Mouse (Mus musculus) adrenal gland, postnatal 36 days (tissue): ENCODE measurements around the gene Slc44a3. TPM values are rescaled to one million over a fixed set of nuclear protein-coding genes. Genes with fewer than 3 reads are reported as not detected.

Experiments used
- DNase-seq, 2 experiments: peaks; one replicate each; pipeline ENCODE4 v3.0.0; 2021; ENCODE audit warnings: mixed read lengths in 1 of 2
- total RNA-seq, 2 experiments: library from RNA; stranded (reverse); gene quantifications; 2 replicates each; pipeline ENCODE4 v1.2.3; 2021

The Slc44a3 gene
- total RNA-seq, 2 experiments from 2014 or later: 18.4 to 26.2 TPM

GRCm38 (mm10) chr3:121500734-121501133 is 31.5 kb downstream of the Slc44a3 start:
- no peak for DNase-seq

GRCm38 (mm10) chr3:121500225-121500624 is 32.0 kb downstream of the Slc44a3 start:
- peak; percentile 88 to 91 for DNase-seq

- peak; percentile 31 to 41 for DNase-seq
Observed at GRCm38 (mm10) chr3:121493997-121494421, 38.2 kb downstream of the Slc44a3 start.

DNA sequence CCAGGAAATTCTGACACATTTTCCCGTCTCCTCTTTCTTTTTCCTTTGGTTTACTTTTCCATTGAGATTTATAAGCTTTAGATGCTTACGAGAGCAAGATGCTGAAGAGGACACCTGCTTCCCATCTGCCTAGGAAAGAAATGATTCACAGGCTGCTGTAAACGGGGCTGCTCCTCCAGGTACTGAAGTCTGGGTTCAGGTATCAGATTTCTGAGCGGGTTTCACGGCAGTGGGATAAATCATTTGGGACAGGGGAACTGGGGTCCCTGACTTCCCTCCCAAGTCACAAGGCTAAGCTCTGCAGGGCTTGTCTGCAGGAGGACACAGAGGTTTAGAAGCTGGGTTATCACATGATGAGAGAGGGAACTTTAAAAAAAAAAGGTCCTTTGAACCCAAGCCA is 40.2 kb downstream of the Slc44a3 start:
- DNase-seq: no peak

- peak; percentile 61 to 70 for DNase-seq
Observed at GRCm38 (mm10) chr3:121490941-121491340, 41.3 kb downstream of the Slc44a3 start.

DNA sequence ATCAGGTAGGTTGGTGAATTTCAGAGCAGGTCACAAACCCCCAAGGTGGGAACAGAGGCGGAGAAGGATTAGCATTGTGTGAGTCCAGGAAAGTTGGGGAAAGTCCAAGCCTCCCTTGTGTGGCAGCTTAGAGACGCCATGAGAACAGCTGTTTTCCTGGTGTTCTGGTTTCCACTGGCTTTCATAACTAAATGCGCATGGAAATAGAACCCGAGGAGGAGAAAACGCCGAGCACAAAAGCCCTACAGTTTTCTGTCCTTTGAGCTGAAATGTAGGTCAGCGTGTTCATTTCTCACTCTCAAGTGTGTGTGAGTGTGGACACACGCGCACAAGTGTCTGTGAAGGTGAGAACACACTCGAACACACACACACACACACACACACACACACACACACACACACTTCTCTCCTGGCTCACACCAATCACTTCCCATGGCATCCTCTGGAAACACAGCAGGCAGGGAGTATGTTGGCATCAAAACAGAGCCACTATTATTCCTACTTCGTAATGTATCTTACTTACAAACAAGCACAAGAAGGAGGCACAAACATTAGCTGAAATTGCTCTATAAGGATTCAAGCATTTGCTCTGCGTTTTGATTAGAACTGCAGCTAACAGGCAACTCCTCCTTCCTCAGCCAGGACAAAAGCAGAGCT is 42.6 kb downstream of the Slc44a3 start:
- no peak for DNase-seq

GRCm38 (mm10) chr3:121485201-121485600 is 47.0 kb downstream of the Slc44a3 start:
- no peak for DNase-seq

- DNase-seq: no peak
Observed at GRCm38 (mm10) chr3:121483266-121484161, 48.7 kb downstream of the Slc44a3 start.

GRCm38 (mm10) chr3:121481564-121481963 is 50.6 kb downstream of the Slc44a3 start:
- no peak for DNase-seq

- DNase-seq: no peak
Observed at GRCm38 (mm10) chr3:121480961-121481436, 51.2 kb downstream of the Slc44a3 start.

- DNase-seq: no peak
Observed at GRCm38 (mm10) chr3:121480030-121480960, 51.9 kb downstream of the Slc44a3 start.

DNA sequence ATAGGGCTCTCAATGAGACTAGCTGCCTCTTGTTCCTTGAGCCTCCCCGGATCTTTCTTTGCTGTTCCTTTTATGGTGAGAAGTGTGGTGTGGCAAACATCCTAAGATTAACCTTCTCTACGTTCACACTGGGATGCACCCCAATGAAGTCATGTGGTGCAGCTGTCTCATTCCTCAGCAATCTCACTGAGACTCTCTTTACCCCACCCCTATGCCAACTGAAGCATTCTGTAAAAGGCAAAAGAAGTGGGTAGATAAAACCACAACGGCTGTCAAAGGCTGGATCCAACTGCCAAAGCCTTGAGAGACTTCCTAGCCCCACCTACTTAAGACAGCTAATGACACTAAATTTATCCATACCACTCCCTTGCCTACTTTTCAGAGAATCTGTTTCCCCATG is 57.5 kb downstream of the Slc44a3 start:
- DNase-seq: no peak

DNA sequence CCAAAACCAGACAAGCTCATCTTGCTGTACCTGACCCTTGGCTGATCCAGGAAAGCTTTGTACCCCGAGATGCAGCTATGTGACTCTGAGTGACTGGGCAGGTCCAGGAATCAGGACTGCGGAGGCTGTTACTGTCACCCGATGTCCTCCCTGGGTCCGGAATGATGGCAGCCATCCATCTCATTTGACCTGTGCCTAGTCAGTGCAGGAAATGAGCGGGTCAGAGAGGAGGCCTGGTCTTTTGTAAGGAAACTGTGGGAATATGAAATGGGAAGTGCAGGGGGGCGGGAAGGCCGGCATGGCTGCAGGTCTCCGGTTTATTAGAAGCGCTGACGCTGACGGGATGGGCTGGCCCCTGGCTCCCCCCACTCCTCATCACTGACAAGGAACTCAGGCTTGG is 60.5 kb downstream of the Slc44a3 start:
- DNase-seq: peak; percentile 25 to 31

DNA sequence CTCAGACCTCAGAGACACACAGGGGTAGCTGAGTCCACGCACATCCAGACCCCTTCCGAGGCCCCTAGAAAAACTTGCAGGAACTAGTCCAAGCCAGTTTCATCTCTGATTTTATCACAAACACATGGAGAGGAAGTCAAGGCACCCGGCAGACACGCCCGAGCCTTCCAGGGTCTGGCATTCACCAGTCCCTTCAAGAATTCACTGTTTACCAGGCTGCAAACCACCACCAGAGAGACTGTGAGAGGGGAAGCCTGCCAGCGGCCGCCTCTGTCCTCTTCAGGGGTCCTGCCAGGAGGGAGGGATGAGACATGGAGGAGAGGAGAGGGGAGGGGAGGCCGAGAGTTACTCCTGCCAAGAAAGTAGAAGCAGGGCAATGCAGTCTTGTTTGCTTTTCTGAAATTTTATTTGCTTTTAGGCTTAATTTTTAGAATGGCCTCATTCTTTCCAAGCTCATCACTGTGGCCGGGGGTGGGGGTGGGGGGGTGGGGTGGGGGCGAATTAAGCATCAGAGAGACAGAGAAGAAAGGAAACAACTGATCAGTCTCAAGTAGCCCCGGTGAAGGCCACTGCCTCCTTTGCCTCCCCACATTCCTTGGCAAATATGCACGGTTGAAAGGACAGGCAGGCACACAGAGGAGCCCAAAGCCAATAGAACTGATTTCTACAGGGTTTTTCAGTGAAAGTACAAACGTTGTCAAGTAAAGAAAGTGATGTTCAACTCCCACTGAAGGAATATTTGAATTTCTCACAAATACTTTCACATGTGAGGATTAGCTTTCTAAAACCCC is 62.8 kb downstream of the Slc44a3 start:
- peak in 1 of 2 experiments; percentile 22 for DNase-seq

- DNase-seq: no peak
Observed at GRCm38 (mm10) chr3:121468136-121468535, 64.1 kb downstream of the Slc44a3 start.

GRCm38 (mm10) chr3:121467094-121467552 is 65.1 kb downstream of the Slc44a3 start:
- DNase-seq: no peak

DNA sequence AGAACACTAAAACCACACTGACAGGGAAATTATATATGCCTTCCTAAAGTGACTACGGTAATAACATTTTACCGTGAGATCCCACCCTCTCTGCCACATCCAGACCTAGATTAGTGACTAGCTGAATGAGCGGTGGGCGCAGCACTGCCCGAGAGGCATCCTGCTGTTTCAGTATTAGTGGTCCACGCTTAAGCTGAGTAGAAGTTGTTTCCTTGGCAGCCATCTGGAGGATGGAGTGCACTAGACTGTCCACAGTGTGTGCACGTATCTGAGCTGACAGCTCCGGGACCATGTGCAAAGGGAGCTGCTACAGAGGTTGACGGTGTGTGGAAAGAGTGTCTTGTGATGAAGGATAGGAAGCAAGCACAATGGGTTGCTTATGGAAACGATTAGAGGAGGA is 66.4 kb downstream of the Slc44a3 start:
- DNase-seq: no peak

GRCm38 (mm10) chr3:121464733-121465305 is 67.4 kb downstream of the Slc44a3 start:
- DNase-seq: no peak

DNA sequence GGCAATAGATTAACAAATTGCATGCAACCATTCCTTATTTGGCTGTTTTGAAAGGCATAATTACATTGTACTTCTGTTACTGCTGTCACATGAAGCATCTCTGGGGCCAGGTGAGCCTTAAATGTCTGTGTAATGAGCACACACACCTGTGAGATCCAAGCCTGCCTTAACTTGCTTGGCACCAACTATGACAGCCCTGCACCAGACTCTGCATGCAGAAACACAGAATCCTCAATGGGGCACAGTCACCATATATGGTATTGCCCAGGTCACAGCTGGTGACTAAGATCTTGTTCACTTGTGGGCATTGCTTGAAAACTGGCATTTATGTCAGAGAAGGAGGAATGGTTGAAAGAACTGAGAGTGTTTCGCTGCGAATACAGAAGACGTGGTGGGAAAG is 69.4 kb downstream of the Slc44a3 start:
- no peak for DNase-seq

GRCm38 (mm10) chr3:121461477-121461876 is 70.7 kb downstream of the Slc44a3 start:
- no peak for DNase-seq
